Mouse (Mus musculus): Measurements from ENCODE around the gene Ccndbp1.
"Not testable (repeated sequence)": the region's sequence is repeated elsewhere in the genome, so short reads cannot be mapped to it uniquely, and the experiment has no call there.

The Ccndbp1 gene

DNA sequence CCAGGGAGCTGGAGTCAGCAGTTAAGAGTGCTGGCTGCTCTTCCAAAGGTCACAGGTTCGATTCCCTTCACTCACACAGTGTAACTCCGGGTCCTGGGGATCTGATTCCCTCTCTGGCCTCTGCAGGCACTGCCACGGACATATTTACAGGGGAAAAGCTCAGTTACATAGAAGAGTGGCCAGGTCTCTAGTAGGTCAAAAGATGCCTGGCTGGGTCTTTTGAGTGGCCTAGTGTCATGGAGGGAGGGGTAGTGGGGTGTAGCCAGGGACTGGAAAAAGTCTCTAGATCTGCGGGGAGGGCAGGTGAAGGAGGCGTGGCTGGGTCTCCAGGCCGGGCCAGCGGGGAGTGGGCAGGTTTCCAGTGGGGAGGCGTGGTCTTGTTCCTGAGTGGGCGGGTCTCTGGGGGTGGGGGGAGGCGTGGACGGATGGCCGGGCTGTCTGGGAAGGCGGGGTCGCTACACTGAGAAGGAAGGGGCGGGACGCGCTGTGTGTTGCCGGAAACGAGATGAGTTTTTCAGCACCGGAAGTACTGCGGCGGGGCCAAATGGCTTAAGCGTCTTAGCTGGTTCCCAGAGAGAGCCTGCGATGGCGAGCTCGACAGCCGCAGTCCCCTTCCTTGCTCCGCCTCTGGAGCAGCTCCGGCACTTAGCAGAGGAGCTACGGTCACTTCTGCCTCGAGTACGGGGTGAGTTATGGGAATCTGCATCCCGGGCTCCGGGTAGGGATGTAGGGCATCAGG, at the start of gene Ccndbp1:
Gene Ccndbp1 (plus strand): TSS at position 479 of the 739 bp plus-strand sequence.
- DNase-seq = peak; percentile 84

DNA sequence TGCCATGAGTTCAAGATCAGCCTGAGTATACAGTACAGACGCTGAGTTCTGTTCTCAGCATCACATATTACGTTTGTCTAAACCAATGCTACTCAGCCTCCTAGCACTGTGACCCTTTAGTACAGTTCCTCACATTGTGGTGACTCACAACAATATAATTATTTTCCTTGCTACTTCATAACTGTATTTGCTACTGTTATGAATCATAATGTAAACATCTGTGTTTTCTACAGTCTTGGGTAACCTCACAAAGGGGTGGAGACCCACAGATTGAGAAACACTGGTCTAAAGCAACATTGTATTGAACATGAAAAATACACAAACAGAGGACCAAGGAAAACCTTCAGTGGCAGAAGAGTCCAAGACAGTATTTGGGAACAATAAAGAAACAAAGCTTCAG, 48.8 kb upstream of the Ccndbp1 start:
- DNase-seq = no peak

DNA sequence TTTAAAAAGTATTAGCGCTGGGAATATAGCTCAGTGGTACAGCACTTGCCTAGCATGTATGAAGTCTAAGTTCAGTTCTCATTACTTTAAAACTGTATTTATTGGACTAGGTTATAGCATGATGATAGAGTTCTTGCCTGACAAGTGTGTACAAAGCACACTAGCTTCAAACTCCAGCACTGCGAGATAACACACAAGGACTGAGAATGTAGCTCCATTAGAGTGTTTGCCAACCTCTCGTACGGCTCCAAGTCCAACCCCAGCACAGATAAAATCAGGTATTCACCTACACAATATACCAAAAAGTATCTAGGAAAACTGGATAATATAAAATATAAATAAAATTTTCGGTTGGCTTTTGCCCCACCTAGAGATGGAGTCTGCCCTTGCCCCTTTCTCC, 48.4 kb upstream of the Ccndbp1 start:
- no peak for DNase-seq

DNA sequence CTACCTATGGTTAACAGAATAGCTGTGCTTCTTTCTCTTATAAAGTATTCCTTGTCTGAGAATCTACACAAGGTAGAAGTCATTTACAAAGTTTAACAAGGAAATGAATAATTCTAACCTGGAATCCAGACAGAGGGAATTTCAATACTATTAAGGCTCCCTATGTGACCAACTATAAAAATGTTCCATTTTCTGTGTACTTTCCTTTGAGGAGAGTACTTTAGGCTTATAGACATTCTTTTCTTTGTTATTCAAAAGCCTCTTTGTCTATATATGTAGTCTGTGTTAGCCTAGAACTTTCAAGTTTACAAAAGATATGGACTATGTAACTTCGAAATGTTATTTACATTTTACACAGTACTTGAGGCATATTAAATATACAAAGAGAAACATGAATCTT, 47.9 kb upstream of the Ccndbp1 start:
- no peak for DNase-seq

DNA sequence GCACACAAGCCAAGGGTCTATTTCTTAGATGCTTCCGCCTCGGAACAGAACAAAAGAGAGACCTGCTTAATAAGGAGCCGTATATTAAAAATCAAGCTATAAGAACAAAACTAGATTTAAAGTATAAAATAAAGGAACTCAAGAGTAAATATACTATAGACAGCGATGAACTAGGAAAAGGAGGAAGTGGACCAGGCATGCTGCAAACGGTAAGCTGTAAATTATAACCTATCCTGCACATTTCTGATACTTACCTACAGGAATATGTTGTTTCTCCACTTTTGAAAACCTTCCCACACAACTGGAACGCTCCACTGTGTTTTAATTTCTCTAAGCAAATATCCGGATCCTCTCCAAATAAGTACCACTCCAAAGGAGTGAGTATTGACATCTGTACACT, 45.1 kb upstream of the Ccndbp1 start:
- DNase-seq = no peak

DNA sequence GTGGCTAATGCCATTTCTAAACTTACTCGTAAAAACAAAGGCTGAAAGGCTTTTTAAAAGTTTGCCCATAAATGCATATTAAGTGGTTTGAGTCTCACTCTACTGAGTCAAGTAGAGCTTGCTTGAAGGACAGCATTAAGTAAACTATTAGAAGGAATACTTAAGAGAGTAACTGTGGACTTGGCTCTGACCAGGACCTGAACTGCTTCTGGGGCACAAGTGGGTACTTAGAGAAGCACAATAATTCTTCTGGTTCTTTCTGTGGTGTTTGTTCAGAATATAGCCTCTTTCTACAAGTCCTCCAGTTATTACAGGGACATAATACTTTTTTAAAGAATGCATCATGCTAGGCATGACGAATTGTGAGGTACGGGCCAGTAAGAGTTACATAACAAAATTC, 42.7 kb upstream of the Ccndbp1 start:
- no peak for DNase-seq

DNA sequence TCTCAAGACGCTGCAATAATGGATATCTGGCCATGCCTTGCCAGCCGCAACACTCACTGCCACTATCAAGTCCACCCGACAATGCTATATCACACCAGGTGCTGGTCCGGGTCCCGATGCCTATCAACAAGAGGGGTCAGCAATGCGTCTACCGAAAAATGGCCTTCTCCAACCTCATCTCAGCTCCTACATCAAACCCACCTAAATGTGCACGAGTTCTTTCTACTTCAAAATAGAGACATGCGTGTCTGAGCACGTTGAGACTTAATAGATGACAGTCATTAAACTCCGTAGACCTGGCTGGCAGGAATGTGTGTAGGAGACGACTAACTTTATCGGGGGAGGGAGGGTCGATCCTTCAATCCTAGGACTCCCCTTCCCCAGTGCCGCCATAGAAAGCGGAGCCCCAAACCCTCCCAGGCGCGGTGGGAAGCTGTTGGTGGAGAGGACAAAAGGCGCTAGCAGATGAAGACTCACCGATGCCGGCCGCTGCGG, 38.1 kb upstream of the Ccndbp1 start:
- peak; percentile 45 for DNase-seq

DNA sequence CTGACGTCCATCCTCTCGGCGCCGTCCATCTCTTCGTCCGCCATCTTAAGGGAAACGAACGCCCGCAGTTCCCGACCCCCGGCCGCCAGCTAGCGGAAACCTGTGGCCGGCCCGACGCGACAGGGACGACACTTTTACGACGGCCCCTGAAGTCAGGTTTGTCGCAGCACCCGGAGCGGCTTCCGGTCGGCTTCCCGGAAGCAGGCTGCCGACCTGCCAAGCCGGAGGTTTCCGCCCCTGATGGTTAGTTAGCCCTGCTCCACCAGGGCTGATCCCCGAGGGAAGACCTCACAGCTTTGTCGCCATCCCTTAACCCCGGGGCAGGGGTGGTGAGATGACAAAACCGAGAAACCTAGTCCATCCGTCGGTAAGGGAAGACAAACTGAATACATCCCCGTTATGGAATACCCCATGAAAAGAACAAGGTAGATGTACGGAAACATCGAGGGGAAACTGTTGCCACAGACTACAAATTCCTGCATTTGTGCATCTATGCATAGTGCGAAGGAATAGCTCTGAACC, 37.6 kb upstream of the Ccndbp1 start, which contains the start of gene Ubr1:
Gene Ubr1 (minus strand): TSS at position 157 of the 522 bp plus-strand sequence.
- DNase-seq = peak; percentile 84

DNA sequence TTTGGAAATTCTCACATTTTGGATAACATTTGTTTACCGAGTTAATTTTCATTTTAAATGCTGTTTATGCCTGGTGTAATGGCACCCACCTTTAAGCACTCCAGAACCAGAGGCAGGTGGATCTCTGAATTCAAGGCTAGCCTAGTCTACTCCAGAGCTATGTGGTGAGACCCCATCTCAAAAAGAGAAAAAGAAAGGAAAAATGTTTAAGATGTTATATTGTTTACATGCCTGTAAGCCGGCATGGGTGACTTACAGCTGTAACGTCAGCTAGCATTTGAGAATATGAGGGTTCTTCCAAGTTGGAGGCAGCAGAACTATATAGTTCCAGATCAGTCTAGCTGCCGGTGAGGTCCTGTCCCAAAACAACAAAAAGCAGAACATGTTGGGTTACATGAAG, 36.4 kb upstream of the Ccndbp1 start:
- DNase-seq = no peak

DNA sequence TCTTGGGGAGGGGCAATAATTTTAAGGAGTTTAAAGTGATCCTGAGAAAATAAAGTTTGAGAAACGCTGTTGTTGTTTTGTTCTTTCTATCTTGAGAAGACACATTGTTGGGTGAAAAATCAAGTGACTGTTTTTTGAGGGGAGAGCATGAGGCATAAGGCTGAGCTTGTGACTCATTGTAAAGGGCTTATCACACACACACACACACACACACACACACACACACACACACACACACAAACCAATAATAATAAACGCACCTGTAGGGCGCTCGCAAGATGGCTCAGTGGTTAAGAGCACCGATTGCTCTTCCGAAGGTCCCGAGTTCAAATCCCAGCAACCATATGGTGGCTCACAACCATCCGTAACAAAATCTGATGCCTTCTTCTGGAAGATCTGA, 35.9 kb upstream of the Ccndbp1 start:
- not testable (repeated sequence) for DNase-seq

DNA sequence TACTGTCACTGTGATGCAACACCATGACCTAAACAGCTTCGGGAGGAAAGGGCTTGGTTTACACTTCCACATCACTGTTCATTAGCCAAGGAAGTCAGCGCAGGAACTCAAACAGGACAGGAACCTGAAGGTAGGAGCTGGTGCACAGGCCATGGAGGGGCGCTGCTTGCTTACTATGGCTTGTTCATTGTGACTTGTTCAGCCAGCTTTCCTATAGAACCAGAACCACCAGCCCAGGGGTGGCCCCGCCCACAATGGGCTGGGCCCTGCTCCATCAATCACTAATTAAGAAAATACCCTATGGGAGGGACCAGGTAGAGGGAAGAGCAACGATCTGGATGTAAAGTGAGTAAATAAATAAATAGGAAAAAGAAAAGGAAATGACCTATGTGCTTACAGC, 35.2 kb upstream of the Ccndbp1 start:
- peak; percentile 42 for DNase-seq

DNA sequence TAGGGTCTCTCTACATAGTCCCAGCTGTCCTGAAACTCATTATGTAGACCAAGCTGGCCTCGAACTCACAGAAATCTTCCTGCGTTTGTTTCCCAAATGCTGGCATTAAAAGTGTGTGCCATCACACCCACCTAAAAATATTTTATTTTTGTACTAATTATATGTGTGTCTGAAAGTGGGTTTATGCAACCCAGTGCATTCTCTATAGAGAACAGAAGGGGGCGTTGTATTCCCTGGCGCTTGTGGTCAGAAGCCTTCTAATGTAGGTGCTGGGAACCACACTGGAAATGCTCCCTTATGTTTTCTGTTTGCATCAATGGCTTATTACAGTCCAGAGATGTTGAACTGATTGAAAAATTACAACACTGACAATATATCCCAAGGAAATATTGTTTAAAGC, 31.9 kb upstream of the Ccndbp1 start:
- DNase-seq = peak; percentile 63

DNA sequence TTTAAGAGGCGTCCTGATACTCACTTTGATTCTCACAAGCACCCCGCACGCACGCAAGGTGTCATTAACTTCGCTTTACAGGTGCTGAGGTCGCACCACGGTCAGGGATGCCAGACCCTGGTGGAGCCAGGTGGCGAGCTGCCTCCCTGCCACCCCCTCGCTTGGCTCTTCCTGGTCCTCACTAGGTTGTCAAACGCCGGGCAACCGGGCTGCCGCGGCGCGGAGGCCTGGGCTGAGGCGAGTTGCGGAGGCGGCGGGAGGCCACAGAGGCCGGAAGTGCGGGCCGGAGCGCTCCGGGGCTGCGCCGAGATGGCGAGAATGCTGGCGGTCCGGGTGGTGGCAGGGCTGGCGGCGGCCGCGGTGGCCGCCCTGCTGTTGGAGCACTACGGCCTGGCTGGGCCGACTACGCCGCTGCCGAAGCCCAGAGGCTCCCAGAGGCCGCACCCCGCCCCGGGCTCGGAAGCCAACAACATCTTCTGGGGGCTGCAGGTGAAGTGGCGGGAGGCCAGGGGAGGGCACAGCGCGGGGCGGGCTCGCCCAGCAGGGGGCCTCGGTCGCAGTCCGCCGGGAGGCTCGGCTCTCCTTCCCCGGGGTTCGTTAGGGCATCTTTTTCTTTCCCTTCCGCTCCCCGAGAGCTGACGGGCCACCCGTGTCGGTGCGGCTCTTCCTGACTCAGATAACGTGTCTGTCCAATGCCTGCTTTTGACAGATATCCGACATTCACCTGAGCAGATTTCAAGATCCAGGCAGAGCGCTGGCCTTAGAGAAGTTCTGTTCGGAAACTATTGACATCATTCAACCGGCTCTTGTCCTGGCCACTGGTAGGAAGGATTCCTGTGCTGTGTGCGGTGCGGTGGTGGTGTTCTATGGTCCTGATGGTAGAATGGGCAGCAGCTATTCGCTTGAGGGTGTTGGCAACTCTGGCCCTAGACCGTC, 30.9 kb upstream of the Ccndbp1 start, which contains the start of gene Tmem62:
Gene Tmem62 (plus strand): TSS at position 28 of the 936 bp plus-strand sequence.
- peak; percentile 78 for DNase-seq

DNA sequence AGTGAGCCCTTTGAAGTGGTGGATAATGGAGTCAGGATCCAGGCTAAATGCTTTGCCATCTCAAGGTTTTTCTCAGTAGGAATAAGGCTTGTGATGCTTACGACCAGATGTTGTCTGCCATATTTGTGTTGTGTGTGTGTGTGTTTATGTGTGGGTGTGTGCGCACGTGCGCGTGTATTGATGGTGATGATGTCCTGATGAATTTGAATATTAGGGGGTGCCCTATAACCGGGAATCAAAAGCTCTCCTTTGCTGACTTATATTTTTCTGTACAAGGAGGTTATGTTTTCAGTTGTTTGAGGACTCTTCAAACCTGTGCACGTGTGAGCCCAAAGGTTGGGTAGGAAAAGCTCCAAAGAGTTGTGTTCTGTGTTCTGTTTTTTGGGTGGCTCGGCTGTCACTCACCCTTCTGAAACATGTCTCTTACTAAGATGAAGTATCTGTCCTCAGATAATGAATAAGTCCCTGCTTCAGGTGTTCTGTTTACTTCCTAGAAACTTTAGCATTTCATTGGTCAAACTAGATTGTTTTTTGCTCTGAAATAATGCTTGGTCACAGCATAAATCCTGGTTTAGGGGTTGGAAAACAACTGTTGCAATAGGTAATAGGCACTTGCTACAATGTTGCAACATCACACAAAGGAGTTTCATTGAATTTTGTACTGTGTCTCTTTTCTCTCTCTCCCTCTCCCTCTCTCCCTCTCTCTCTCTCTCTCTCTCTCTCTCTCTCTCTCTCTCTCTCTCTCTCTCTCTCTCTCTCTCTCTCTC, 30.1 kb upstream of the Ccndbp1 start:
- no peak for DNase-seq

DNA sequence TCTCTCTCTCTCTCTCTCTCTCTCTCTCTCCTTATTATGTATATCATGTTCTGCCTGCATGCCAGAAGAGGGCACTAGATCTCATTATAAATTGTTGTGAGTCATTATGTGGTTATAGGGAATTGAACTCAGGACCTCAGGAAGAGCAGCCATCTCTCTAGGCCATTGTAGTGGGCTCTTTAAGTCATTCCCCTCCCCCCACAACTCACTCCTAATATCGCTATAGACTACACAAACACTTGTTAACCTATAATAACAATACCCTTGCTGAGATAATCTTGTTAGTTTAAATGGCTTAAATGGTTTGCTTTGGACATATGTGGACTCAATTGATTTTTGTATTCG, 29.5 kb upstream of the Ccndbp1 start:
- peak; percentile 64 for DNase-seq

DNA sequence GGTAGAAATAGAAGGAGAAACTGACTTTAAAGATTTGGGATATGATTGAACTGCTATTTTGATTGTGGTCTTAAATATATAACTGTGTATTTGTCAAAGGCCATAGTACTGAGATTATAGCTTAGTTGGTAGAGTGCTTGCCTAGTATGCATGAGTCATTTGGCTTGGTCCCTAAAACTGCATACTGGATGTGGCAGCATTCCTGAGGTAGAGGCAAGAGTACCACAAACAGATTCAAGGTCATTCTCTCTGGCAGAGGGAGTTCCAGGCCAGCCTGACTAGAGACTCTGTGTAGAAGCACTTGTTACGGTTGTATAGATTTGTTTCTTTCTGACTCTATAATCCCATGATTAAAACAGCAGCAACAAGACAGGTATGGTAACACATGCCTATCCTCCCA, 28.4 kb upstream of the Ccndbp1 start:
- peak; percentile 54 for DNase-seq

DNA sequence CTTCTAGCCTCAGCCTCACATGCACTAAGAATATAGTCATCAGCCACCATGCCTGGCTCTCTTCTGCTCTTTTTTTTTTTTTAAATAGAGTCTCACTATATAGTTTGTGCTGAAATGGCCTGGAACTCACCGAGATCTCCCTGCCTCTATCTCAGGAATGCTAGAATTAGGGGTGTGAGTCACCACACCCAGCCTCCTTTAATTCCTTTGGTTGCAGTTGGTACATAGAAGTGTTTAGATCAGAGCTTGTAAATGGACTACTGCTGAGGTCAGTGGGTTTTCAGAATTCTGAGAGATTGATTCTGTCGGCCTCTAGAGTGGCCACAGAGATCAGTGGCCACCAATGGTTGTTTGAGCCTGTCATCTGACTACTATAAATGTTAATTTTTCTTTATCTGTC, 27.3 kb upstream of the Ccndbp1 start:
- peak; percentile 7 for DNase-seq

DNA sequence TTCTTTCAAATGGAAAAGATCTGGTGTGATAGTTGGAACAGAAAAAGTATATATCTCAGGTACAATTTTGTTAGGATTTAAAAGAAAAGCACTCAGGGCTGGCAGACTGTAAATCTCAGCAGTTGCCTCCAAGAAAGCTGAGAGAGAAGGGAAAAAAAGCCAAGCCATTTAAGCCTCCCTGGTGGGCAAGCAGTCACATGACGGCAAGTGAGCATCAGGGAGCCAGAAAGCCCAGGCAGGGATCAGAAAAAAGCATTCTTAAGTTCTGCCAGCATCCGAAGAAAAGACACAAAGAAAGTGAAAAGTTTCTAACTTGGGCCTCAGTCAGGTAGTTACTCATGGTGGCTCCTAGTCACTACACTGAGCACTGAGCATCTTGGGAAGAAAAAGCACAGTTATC, 24.6 kb upstream of the Ccndbp1 start:
- DNase-seq = peak; percentile 51

DNA sequence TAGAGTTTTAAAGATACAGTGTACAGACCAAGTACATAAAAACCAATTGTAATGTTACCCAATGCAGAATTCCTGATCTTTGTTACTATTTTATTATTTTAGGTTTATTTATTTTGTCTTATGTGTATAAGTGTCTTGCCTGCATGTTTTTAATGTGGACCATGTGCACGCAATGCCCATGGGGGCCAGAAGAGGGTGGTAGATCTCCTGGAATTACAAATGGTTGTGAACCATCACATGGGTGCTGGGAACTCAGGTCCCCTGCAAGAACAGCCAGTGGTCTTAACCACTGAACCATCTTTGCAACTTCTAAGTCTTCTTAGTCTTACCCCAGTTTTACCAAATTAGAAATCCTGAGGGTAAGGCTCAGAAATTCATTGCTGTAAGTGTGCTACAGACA, 23.0 kb upstream of the Ccndbp1 start:
- no peak for DNase-seq

DNA sequence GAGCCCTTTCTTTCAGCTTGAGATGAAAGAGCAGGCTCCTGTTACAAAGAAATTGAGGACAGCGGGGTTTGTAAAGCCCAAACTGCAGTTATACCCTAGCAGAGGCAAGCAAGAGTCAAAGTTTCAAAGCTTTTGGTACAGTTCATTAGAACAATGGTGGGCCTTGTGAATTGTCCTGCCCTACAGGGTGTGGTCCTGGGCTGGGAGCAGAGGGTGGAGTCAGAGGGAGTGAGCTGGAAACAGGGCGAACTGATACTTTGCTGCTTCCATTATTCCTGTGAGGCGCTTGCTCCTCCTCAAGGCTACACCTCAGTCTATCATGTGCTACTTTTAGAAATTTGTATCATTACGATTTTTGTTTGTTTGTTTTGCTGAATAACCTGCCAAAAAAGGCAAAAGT, 17.0 kb upstream of the Ccndbp1 start:
- DNase-seq = no peak

DNA sequence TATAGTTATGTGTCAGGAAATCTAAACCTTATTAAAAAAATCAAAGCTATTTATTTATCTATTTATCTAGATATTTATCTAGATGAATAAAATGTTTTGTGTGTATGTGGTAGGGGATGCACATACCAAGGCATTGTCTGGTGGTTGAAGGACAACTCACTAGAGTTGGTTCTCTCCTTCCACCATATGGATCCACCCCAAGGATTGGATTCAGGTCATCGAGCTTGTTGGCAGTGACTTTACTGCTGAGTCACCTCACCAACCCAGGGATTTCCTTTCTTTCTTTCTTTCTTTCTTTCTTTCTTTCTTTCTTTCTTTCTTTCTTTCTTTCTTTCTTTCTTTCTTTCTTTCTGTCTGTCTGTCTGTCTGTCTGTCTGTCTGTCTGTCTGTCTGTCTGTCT, 11.6 kb upstream of the Ccndbp1 start:
- DNase-seq = peak; percentile 79

DNA sequence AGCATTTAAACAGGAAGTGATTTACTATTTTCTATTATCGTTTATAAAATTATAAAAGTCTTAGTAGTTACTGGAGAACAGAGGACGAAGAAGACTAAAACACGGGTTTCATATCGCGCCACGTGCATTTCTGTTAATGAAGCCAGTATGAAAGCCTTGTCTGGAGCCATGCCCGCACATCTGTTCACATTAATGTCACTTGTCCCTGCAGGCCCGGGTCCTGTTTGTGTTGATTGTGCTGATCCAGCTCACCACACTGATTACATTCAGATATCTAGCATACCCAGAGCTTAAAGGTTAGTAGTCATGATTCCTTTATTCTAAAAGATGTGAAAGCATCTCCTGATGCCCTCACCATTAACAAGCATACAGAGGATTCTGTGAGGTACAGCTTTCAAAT, 9.3 kb upstream of the Ccndbp1 start:
- no peak for DNase-seq

DNA sequence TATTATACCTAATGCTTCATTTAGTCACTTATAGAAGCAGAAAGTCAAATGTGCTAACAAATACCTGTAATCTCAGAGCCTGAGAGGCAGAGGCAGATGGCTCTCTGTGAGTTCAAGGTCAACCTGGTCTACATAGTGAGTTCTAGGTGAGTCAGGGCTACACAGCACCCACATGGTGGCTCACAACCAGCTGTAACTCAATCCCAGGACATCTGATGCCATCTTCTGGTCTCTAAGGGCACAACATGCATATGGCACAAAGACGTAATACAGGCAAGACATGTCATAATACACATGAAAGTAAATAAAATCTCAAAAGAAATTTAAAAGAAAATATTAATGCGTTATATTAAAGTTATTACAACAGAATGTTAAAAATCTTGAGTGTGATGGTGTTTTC, 4.6 kb upstream of the Ccndbp1 start:
- peak; percentile 65 for DNase-seq
